Mouse (Mus musculus) intestine, embryonic 16.5 days (tissue): ENCODE data around the gene Smtn. TPM values are rescaled to one million over a fixed set of nuclear protein-coding genes. Genes with fewer than 3 reads are reported as not detected.

ENCODE experiments used
- ATAC-seq: fragments of 200-750 bp; cut with Nextera tagmentation; 2 replicates; pipeline ENCODE4 v1.8.0; 2017; ENCODE audit warnings: moderate TSS enrichment, moderate library complexity
- H3K27ac ChIP-seq: fragments of 300-500 bp; sonication (generic); 2 replicates; pipeline ENCODE4 v1.5.1; 2014; ENCODE audit warnings: mild to moderate bottlenecking, low read length
- H3K27me3 ChIP-seq: fragments of 300-500 bp; sonication (generic); replicated peaks from 2 replicates; pipeline ENCODE4 v1.6.1; 2014; ENCODE audit warnings: low read length, control low read depth, mixed read lengths; ENCODE audit not compliant: control insufficient read depth, insufficient read depth
- H3K36me3 ChIP-seq: fragments of 300-500 bp; sonication (generic); 2 replicates; pipeline ENCODE4 v1.6.1; 2014; ENCODE audit warnings: low read length, control low read depth; ENCODE audit not compliant: control insufficient read depth, insufficient read depth
- H3K4me1 ChIP-seq: fragments of 300-500 bp; sonication (generic); 2 replicates; pipeline ENCODE4 v1.6.1; 2014; ENCODE audit warnings: low read length, control low read depth, mixed read lengths; ENCODE audit not compliant: control insufficient read depth, insufficient read depth
- H3K4me2 ChIP-seq: fragments of 300-500 bp; sonication (generic); 2 replicates; pipeline ENCODE4 v1.6.1; 2014; ENCODE audit warnings: low read depth, low read length, control low read depth
- H3K4me3 ChIP-seq: fragments of 300-500 bp; sonication (generic); 2 replicates; pipeline ENCODE4 v1.5.1; 2014; ENCODE audit warnings: mild to moderate bottlenecking, low read length
- H3K9ac ChIP-seq: fragments of 300-500 bp; sonication (generic); 2 replicates; pipeline ENCODE4 v1.6.1; 2014; ENCODE audit warnings: low read depth, low read length
- H3K9me3 ChIP-seq: fragments of 300-500 bp; sonication (generic); 2 replicates; pipeline ENCODE4 v1.6.1; 2016; ENCODE audit warnings: low read length, control low read depth; ENCODE audit not compliant: control insufficient read depth
- WGBS: fragments of 180-500 bp; shearing (Covaris S2); extraction: QIAGEN DNeasy Blood & Tissue Kit; methylation state at CpG from one replicate; pipeline ENCODE4 v1.1.7; 2014; 5-methylcytosine and 5-hydroxymethylcytosine counted together
- polyA plus RNA-seq: library from polyadenylated mRNA; unstranded; fragments of >200 nt; fragmentation: Nextera tagmentation; extraction: Ambion mirVana; gene quantifications from 2 replicates; pipeline ENCODE4 v1.2.1, GENCODE M21; 2015

Gene Smtn
- polyA plus RNA-seq, 1 experiment from 2014 or later, result 78.2 TPM

GRCm38 (mm10) chr11:3489036-3489435 lies 51.4 kb downstream of the Smtn start:
- Histone ChIP-seq H3K9ac (no peak overlapping the region), H3K9me3 (no peaks in the 10 kb centered on the region), H3K4me3 (no peak overlapping the region), H3K4me2 (no peak overlapping the region), H3K4me1 (peaks cover 2% of the 10 kb centered on the region; the same call in 1 of the 2 replicates), H3K36me3 (no peaks in the 10 kb centered on the region), H3K27me3 (no peaks in the 10 kb centered on the region), H3K27ac (no peak overlapping the region)
- ATAC-seq, result no peak
- WGBS, result 71% methylated on average over 5 of the region's 5 CpGs

GRCm38 (mm10) chr11:3487952-3488570 lies 52.4 kb downstream of the Smtn start, which contains the start of gene Pla2g3:
TSS of gene Pla2g3 (plus strand) at chr11:3488284.
- Histone ChIP-seq H3K4me3 (no peak within 1 kb of the TSS), H3K9ac (no peak within 1 kb of the TSS), H3K27ac (no peak within 1 kb of the TSS), H3K4me2 (no peak within 1 kb of the TSS), H3K36me3 (no peaks in the 10 kb centered on the region), H3K4me1 (peaks cover 2% of the 10 kb centered on the region; the same call in 1 of the 2 replicates), H3K9me3 (no peaks in the 10 kb centered on the region), H3K27me3 (no peaks in the 10 kb centered on the region)
- WGBS, result 25% methylated on average over 11 of the region's 11 CpGs
- ATAC-seq, result no peak

- H3K4me1 ChIP-seq, result peaks cover 2% of the 10 kb centered on the region; the same call in 1 of the 2 replicates
- H3K4me2 ChIP-seq, result no peak overlapping the region
- 73% methylated on average over 7 of the region's 7 CpGs for WGBS
- H3K36me3 ChIP-seq, result no peaks in the 10 kb centered on the region
- H3K9ac ChIP-seq, result no peak overlapping the region
- no peak overlapping the region for H3K27ac ChIP-seq
- no peak for ATAC-seq
- no peak overlapping the region for H3K4me3 ChIP-seq
- H3K9me3 ChIP-seq, result no peaks in the 10 kb centered on the region
- H3K27me3 ChIP-seq, result no peaks in the 10 kb centered on the region
Observed at GRCm38 (mm10) chr11:3486349-3486748, 54.1 kb downstream of the Smtn start.

- ATAC-seq, result no peak
- Histone ChIP-seq H3K4me2 (no peak overlapping the region), H3K36me3 (no peaks in the 10 kb centered on the region), H3K27me3 (no peaks in the 10 kb centered on the region), H3K27ac (no peak overlapping the region), H3K4me1 (peaks cover 2% of the 10 kb centered on the region; the same call in 1 of the 2 replicates), H3K9ac (no peak overlapping the region), H3K9me3 (no peaks in the 10 kb centered on the region), H3K4me3 (no peak overlapping the region)
- 60% methylated on average over 11 of the region's 11 CpGs for WGBS
Observed at GRCm38 (mm10) chr11:3483980-3484642, 56.3 kb downstream of the Smtn start.

- H3K9ac ChIP-seq, result no peak overlapping the region
- H3K36me3 ChIP-seq, result no peaks in the 10 kb centered on the region
- H3K9me3 ChIP-seq, result no peaks in the 10 kb centered on the region
- no peak overlapping the region for H3K4me2 ChIP-seq
- H3K4me1 ChIP-seq, result no peaks in the 10 kb centered on the region
- no peak overlapping the region for H3K4me3 ChIP-seq
- peak overlapping the region; percentile 16; the same call in 1 of the 2 replicates for H3K27ac ChIP-seq
- no peaks in the 10 kb centered on the region for H3K27me3 ChIP-seq
- ATAC-seq, result peak; percentile 57
Observed at GRCm38 (mm10) chr11:3475489-3475888, 64.9 kb downstream of the Smtn start.

GRCm38 (mm10) chr11:3474480-3475115 lies 65.8 kb downstream of the Smtn start:
- Histone ChIP-seq H3K9ac (no peak overlapping the region), H3K4me1 (no peaks in the 10 kb centered on the region; the same call in 1 of the 2 replicates), H3K36me3 (no peaks in the 10 kb centered on the region), H3K4me2 (no peak overlapping the region), H3K27me3 (no peaks in the 10 kb centered on the region), H3K9me3 (no peaks in the 10 kb centered on the region), H3K4me3 (no peak overlapping the region), H3K27ac (no peak overlapping the region)
- 84% methylated on average over 7 of the region's 7 CpGs for WGBS
- ATAC-seq, result no peak

GRCm38 (mm10) chr11:3472484-3472883 lies 67.9 kb downstream of the Smtn start:
- Histone ChIP-seq H3K9ac (no peak overlapping the region), H3K27ac (no peak overlapping the region), H3K4me1 (no peaks in the 10 kb centered on the region; the same call in 1 of the 2 replicates), H3K4me3 (no peak overlapping the region), H3K4me2 (no peak overlapping the region), H3K27me3 (no peaks in the 10 kb centered on the region), H3K36me3 (no peaks in the 10 kb centered on the region), H3K9me3 (no peaks in the 10 kb centered on the region)
- peak; percentile 75 for ATAC-seq
- 34% methylated on average over 1 of the region's 1 CpGs for WGBS

- H3K4me3 ChIP-seq, result peak overlapping the region; percentile 10
- H3K4me1 ChIP-seq, result no peaks in the 10 kb centered on the region; the same call in 1 of the 2 replicates
- 16% methylated on average over 11 of the region's 11 CpGs for WGBS
- no peak overlapping the region for H3K27ac ChIP-seq
- ATAC-seq, result peak; percentile 81
- no peaks in the 10 kb centered on the region for H3K27me3 ChIP-seq
- H3K9ac ChIP-seq, result peak overlapping the region; percentile 39; the same call in 1 of the 2 replicates
- peak overlapping the region; percentile 43 for H3K4me2 ChIP-seq
- no peaks in the 10 kb centered on the region for H3K36me3 ChIP-seq
- no peaks in the 10 kb centered on the region for H3K9me3 ChIP-seq
Observed at GRCm38 (mm10) chr11:3471448-3471850, 69.0 kb downstream of the Smtn start.
